Mouse (Mus musculus): ENCODE data around the gene Syngr3.

- no peak for TF ChIP-seq POLR2A (IDR thresholded peaks at IDR 0.05; ENCODE audit: borderline replicate concordance, low read depth, low read length)
- no peak for TF ChIP-seq CTCF (IDR thresholded peaks at IDR 0.05; ENCODE audit: low read depth, low read length)
These were observed 46.9 kb downstream of the Syngr3 start for GRCm38 (mm10) chr17:24642791-24643343.
